Mouse (Mus musculus): Measurements from ENCODE around the gene Unkl.

DNA sequence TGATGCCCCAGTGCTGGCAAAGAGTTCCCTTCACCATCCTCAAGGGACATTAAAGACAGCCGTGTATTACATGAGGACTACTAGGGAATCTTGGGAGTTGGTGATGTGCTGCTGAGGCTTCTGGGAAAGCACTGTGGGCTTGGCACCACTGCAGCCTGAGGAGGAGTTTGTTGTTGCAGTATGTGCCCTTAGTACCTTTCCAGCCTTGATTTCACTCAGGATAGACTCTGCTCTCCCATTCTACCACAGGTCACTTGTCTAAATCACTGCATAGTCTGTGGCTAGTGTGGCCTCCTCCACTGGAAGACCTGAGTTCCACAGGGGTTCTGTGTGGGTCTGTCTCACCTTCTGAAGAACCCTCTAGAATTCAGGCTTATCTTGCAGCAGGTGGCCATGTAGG, 32.5 kb downstream of the Unkl start:
- TF ChIP-seq CTCF (conservative IDR thresholded peaks at IDR 0.05; ENCODE audit: insufficient read depth, insufficient read length, low read depth, low read length) (no peak), POLR2A (IDR thresholded peaks at IDR 0.05; ENCODE audit: low read depth, low read length) (no peak)

Measured in kidney, adult 2 months (tissue).